Mouse (Mus musculus) 416B (cell line): Measurements from ENCODE around the gene Pgam2.
"Not testable (repeated sequence)": the region's sequence is repeated elsewhere in the genome, so short reads cannot be mapped to it uniquely, and the experiment has no call there.

Experiments
- DNase-seq: peaks from one replicate; pipeline ENCODE4 v3.0.0; 2011; ENCODE audit warnings: low read depth

The Pgam2 gene

GRCm38 (mm10) chr11:5803551-5803981 lies at the start of gene Pgam2:
TSS of gene Pgam2 (minus strand) at chr11:5803733.
- no peak for DNase-seq

GRCm38 (mm10) chr11:5852314-5852713 lies 48.8 kb upstream of the Pgam2 start:
- DNase-seq, result no peak

GRCm38 (mm10) chr11:5851021-5851736 lies 47.6 kb upstream of the Pgam2 start:
- no peak for DNase-seq

DNA sequence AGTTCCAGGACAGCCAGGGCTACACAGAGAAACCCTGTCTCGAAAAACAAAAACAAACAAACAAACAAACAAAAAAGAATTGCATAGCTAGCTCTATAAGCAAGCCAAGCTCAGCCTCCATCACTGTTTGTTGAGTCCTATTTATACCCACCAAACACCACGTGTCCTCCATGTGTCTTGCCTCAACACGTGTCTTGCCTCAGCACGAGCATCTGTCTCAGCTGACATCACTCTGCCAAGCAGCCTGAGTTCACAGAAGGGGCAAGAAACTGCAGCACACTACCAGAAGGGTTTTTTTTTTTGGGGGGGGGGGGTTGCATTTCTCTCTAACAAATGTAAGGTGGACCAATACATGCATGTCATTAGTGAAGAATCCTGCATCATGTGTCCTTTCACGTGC lies 46.9 kb upstream of the Pgam2 start:
- DNase-seq, result no peak

- peak; percentile 65 for DNase-seq
Observed at GRCm38 (mm10) chr11:5849316-5849715, 45.8 kb upstream of the Pgam2 start.

DNA sequence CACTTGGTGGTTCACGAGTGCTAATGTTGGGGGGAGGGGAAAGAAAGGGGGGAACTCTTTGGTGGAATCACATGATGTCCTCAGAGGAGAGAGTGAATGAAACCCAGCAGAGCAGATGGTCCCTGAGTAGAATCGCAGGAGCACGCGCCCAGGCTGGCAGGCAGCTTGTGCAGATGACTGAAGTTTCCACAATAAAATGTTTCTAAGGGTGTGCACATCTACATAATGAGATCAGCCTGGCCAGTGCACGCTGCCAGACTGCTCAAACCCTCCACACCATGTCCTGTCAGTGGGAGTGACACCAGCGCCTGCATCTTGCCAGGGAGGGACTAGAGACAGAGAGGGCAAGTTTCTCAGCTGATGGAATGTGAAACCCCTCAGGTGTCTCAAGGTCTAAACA lies 45.2 kb upstream of the Pgam2 start:
- no peak for DNase-seq

DNA sequence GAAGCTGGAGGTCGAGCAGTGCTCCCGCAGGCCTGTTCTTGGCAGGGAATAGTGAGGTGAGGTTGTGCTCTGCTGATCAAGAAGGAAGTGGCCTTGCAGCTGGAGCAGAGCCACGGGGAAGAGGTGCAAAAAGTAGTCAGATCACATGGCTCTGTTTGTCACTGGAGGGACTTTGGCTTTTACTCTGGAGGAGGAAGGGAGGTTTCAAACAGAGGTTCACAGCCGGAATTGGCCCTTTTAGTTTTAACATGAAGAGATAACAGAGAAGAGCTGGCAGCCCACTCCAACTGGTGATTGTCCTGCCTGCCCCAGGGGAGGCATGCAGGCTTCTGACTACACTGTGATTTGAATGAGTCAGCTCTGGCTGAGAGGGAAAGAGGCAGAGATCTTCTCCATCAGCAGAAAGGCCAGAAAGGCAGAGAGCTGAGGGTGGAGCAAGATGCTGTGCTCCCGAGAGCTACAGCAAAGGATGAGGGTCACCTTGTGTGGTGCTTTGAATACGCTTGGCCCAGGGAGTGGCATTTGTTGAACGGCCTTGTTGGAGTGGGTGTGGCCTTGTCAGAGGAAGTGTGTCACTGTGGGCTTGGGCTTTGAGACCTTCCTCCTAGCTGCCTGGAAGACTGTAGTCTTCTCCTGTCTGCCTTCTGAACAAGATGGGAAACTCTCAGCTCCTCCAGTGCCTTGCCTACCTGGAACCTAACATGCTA lies 43.3 kb upstream of the Pgam2 start:
- DNase-seq, result no peak

- DNase-seq, result no peak
Observed at GRCm38 (mm10) chr11:5843131-5843530, 39.6 kb upstream of the Pgam2 start.

DNA sequence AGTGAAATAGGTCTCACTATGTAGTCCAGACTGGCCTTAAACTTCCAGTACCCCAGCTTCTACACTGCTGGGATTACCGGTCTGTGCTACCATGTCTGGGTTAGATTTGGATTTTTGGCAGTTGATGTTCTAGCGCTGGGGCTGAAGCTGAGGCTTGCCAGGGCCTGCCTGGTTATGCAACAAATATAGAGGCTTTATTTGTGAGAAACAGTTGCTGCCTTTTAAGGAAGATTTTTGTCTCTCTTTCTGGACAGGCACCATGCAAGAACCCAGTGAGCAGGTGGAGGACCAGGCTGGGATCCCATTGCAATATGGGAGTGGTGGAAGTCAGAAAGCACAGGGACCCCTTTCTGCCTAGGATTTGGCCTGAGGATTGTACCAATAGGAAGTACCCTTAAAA lies 38.2 kb upstream of the Pgam2 start:
- DNase-seq, result no peak

- DNase-seq, result no peak
Observed at GRCm38 (mm10) chr11:5840346-5840745, 36.8 kb upstream of the Pgam2 start.

- peak; percentile 95 for DNase-seq
Observed at GRCm38 (mm10) chr11:5837251-5838246, 34.0 kb upstream of the Pgam2 start, which contains the start of gene Polm. TSS of gene Polm (minus strand) at chr11:5838016.

- peak; percentile 61 for DNase-seq
Observed at GRCm38 (mm10) chr11:5836126-5836525, 32.6 kb upstream of the Pgam2 start.

DNA sequence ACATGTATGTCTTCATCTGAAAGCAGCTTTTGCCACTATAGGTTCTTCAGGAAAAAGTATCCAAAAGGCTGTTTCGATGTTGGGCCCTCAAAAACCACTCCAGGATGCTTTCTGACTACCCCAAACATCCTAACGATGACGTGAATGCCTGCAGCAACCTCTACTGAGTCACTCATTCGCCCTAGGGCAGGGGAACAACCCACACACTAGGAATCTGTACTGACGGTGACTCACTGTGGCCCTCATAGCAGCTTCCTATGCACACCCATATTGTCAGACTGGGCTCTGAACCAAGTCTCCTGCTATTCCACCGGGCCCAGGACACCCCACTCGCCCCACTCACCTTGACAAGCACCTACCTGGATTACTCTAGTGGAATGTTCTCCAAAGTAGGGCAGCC lies 31.5 kb upstream of the Pgam2 start:
- DNase-seq, result peak; percentile 85

DNA sequence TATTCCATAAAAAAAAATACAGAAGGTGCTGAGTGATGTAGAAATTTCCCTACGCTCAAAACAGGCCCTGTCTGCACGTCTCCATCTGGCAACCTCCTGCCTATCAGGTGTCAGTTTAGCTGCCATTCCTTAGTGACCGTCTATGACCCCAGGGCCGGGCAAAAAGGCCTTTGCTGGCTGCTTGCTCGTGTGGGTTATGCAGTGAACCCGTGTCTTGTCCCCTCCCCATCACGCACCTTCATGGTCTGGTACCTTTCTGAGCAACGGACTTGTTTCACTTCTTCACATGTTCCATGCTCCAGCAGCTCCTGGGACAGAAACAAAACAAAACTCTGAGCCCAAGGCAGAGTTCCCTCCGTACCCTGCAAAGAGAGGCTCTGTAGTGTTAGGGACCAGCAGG lies 31.0 kb upstream of the Pgam2 start:
- DNase-seq, result no peak

- no peak for DNase-seq
Observed at GRCm38 (mm10) chr11:5829327-5829726, 25.8 kb upstream of the Pgam2 start.

DNA sequence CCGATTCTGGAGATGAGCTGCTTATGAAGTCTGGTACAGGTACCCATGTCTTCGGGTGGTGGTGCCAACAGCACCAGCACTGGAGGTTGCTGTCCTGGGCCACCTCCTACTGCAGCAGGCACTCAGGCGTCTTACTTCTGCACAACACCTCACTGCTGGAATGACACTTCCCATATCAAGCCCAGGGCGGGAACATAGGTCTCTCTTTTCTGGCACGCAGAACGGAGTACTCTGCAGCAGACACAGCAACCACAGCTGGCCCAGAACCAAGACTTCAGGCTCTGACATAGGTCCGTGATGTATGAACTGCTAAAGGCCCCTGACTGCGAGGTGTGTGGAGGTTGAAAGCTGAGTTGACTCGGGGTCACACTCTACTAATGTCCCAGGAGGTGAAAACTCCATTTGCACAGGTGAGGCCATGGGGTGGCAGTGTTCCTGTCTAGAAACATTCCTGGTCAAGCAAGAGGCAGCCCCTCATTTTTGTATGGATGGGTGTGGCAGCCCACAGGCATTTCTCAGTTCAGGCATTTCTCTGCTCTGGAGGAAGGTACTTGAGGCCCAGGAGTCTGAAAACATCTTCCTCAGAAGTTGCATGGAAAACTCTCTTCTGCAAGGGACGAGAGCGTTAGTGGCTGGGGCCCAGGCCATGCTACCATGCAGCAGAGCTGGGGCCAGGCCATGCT lies 25.1 kb upstream of the Pgam2 start:
- no peak for DNase-seq

- no peak for DNase-seq
Observed at GRCm38 (mm10) chr11:5827931-5828330, 24.4 kb upstream of the Pgam2 start.

- no peak for DNase-seq
Observed at GRCm38 (mm10) chr11:5825432-5825831, 21.9 kb upstream of the Pgam2 start.

GRCm38 (mm10) chr11:5819223-5819622 lies 15.7 kb upstream of the Pgam2 start:
- no peak for DNase-seq

DNA sequence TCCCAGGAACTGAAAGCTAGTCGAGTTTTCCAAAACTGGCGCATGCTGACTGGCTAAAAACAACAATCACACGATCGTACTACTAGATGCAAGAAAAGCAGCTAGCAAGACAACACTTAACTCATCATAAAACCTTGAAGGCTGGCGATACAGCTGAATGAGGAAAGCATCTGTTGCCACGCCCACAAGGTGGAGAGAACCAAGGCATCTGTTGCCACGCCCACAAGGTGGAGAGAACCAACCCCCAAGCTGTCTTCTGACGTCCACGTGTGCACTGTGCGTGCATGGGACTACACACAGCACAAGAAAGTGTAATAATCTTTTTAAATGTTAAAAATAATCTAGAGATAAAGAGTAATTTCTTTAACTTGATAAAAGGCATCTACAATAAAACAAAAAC lies 9.8 kb upstream of the Pgam2 start:
- DNase-seq, result no peak

- not testable (repeated sequence) for DNase-seq
Observed at GRCm38 (mm10) chr11:5809487-5809886, 6.0 kb upstream of the Pgam2 start.

DNA sequence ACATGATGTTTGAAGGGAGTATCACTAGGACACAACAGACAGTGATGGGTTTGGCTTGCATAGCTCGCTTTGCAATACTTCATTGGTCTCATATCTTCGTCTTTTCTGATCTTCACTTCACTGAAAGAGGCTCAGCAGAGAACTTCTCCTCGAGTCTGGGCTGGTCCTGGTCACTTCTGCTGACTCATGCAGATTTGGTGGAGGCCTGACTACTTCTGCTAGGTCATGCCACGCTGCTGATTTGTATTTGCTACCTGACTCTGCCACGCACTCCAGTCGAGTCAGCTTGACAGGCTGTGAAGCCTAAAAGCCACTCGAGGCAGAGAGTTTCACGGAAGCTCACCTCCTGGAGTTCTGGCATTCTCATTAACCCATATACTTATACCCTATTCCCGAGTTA lies 4.4 kb upstream of the Pgam2 start:
- no peak for DNase-seq
